Mouse (Mus musculus) hindbrain, embryonic 14.5 days (tissue): ENCODE measurements at regions not wholly inside any gene's neighbourhood (a gene's known extent, or its start where the extent isn't known, plus 50 kb on each side); places are given as distances from the start of the nearest gene placed in this dataset.

ENCODE experiments used
- ATAC-seq: fragments of 200-750 bp; cut with Nextera tagmentation; 2 replicates; pipeline ENCODE4 v1.8.0; 2017; ENCODE audit warnings: moderate number of reproducible peaks, mild to moderate bottlenecking, moderate TSS enrichment, moderate library complexity; ENCODE audit not compliant: low FRiP score
- DNase-seq: peaks from one replicate; pipeline ENCODE4 v3.0.0-alpha.2; 2015; ENCODE audit warnings: low spot score
- H3K27ac ChIP-seq: fragments of 300-500 bp; sonication (generic); 2 replicates; pipeline ENCODE4 v1.5.1; 2014; ENCODE audit warnings: mild to moderate bottlenecking, moderate library complexity
- H3K27me3 ChIP-seq: fragments of 300-500 bp; sonication (generic); 2 replicates; pipeline ENCODE4 v1.6.1; 2014; ENCODE audit warnings: mild to moderate bottlenecking, low read length, mixed read lengths; ENCODE audit not compliant: control insufficient read depth, insufficient read depth
- H3K36me3 ChIP-seq: fragments of 300-500 bp; sonication (generic); replicated peaks from 2 replicates; pipeline ENCODE4 v1.6.1; 2014; ENCODE audit not compliant: control insufficient read depth, insufficient read depth
- H3K4me1 ChIP-seq: fragments of 300-500 bp; sonication (generic); replicated peaks from 2 replicates; pipeline ENCODE4 v1.6.1; 2014; ENCODE audit warnings: antibody characterized with exemption, low read length, mixed read lengths; ENCODE audit not compliant: control insufficient read depth, insufficient read depth
- H3K4me2 ChIP-seq: fragments of 300-500 bp; sonication (generic); replicated peaks from 2 replicates; pipeline ENCODE4 v1.6.1; 2014; ENCODE audit warnings: mild to moderate bottlenecking, moderate library complexity
- H3K4me3 ChIP-seq: fragments of 300-500 bp; sonication (generic); replicated peaks from 2 replicates; pipeline ENCODE4 v1.5.1; 2014; ENCODE audit warnings: mild to moderate bottlenecking, low read length
- H3K9ac ChIP-seq: fragments of 300-500 bp; sonication (generic); 2 replicates; pipeline ENCODE4 v1.6.1; 2014
- H3K9me3 ChIP-seq: fragments of 300-500 bp; sonication (generic); 2 replicates; pipeline ENCODE4 v1.6.1; 2016; ENCODE audit warnings: low read length; ENCODE audit not compliant: control insufficient read depth
- WGBS: fragments of 180-500 bp; shearing (Covaris S2); extraction: QIAGEN DNeasy Blood & Tissue Kit; methylation state at CpG from one replicate; pipeline ENCODE4 v1.1.7; 2014; 5-methylcytosine and 5-hydroxymethylcytosine counted together

DNA sequence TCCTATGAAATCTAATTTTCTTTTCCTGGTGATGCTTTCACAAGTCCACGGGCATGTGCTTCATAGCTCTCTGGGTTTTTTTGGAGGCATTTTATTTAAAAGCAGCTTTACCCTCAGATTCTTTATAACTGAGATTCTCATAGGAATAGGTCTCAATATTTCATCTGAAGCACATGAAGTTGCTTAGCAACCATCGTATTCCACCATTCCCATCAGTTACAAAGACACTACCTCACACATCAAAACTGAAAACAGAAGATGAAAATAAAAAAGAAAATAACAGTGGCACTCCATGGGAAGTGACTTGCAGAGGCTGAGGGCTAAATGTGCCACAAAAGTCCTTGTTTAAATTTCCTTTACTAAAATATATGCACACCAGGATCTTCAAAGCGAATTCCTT lies 384.0 kb upstream of the 1700015G11Rik start:
- DNase-seq (no peak), ATAC-seq (no peak)
- no peak overlapping the region for H3K4me3 ChIP-seq
- no peaks in the 10 kb centered on the region for H3K9me3 ChIP-seq
- no peaks in the 10 kb centered on the region for H3K27me3 ChIP-seq
- H3K4me2 ChIP-seq: no peak overlapping the region
- WGBS: 68% methylated on average over 3 of the region's 3 CpGs
- no peak overlapping the region for H3K9ac ChIP-seq
- H3K27ac ChIP-seq: no peak overlapping the region
- no peaks in the 10 kb centered on the region for H3K4me1 ChIP-seq
- no peaks in the 10 kb centered on the region for H3K36me3 ChIP-seq

DNA sequence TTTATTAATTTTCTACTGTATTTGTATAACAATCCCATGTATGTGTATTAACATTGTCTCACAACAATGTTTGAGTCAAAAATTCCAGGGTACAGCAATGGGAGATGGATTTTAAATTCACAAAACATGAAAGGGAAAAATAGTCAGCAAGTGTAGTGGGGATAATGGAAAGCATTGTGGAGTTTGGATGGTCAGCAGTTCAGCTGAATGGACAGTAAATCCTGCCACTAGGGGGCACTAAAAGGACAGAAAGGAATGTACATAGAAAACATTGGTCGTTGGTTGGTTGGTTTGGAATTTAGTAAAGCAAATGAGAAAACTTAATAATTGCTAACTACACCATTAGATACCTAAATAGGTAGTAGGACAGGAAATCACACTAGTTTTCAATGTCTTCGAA lies 376.3 kb upstream of the 1700015G11Rik start:
- Histone ChIP-seq H3K4me1 (no peaks in the 10 kb centered on the region), H3K9me3 (no peaks in the 10 kb centered on the region), H3K4me3 (no peak overlapping the region), H3K27me3 (no peaks in the 10 kb centered on the region), H3K4me2 (no peak overlapping the region), H3K27ac (no peak overlapping the region), H3K36me3 (no peaks in the 10 kb centered on the region), H3K9ac (no peak overlapping the region)
- WGBS: 20% methylated on average over 2 of the region's 2 CpGs
- peak; percentile 82 for DNase-seq
- 0 out of 2 replicates have a peak, but pooled peaks have one; percentile 55 for ATAC-seq
